Mouse (Mus musculus) lung, postnatal 0 days (tissue): ENCODE results near the gene Gsg1l2.

Experiments
- CTCF ChIP-seq: IDR thresholded peaks from 2 replicates; pipeline ENCODE4 v1.5.1; 2016; ENCODE audit warnings: antibody characterized with exemption, mild to moderate bottlenecking
- EP300 ChIP-seq: IDR thresholded peaks from 2 replicates; pipeline ENCODE4 v1.6.1; 2016; ENCODE audit warnings: antibody characterized with exemption, mild to moderate bottlenecking, control low read depth

- TF ChIP-seq CTCF (no peak), EP300 (no peak)
These were observed 55.1 kb downstream of the Gsg1l2 start for GRCm38 (mm10) chr11:67829530-67829929.
